17 mouse cellular contexts compared by ENCODE assay signal in genomic region chr17:79285030-79285601, GRCm38 (mm10).
A peak's percentile ranks its signal among the peaks of the same experiment; 100 is the strongest.
DNase-seq lines count a peak whose midpoint lies in the region; ATAC-seq lines count a peak whose summit lies in the region.
"Had no signal": no experiment of that assay in that cellular context is flagged by ENCODE, and none has a peak within 500 bp of the region (broad histone marks: within the 10 kb centered on the region; RNA-seq: fewer than 3 reads in every experiment).

No protein-coding gene starts in this region.

- H3K36me3 ChIP-seq in hindbrain, embryonic 11.5 days (ENCODE audit: control insufficient read depth, insufficient read depth, low read length) = no peaks in the 10 kb centered on the region
- no peaks in the 10 kb centered on the region for H3K36me3 ChIP-seq in hindbrain, embryonic 13.5 days
- no peaks in the 10 kb centered on the region for H3K36me3 ChIP-seq in midbrain, embryonic 14.5 days (ENCODE audit: control insufficient read depth, insufficient read depth, low read length)
- H3K36me3 ChIP-seq in midbrain, embryonic 15.5 days (replicated peaks) = no peaks in the 10 kb centered on the region
- H3K36me3 ChIP-seq: embryonic facial prominence, embryonic 13.5 days; forebrain, embryonic 10.5 days; hindbrain, embryonic 15.5 days; neural tube, embryonic 13.5 days had no signal

- no peak overlapping the region for H3K4me2 ChIP-seq in hindbrain, embryonic 11.5 days (replicated peaks; ENCODE audit: low read depth, low read length)
- H3K4me2 ChIP-seq in hindbrain, embryonic 13.5 days = no peak overlapping the region
- H3K4me2 ChIP-seq in midbrain, embryonic 14.5 days (ENCODE audit: low read length) = no peak overlapping the region
- no peak overlapping the region for H3K4me2 ChIP-seq in midbrain, embryonic 15.5 days
- H3K4me2 ChIP-seq: embryonic facial prominence, embryonic 13.5 days; hindbrain, embryonic 15.5 days; neural tube, embryonic 13.5 days had no signal

- 0 out of 2 replicates have a peak, but pooled peaks have one; percentile 22 for ATAC-seq in hindbrain, embryonic 11.5 days (ENCODE audit: low FRiP score)
- ATAC-seq in hindbrain, embryonic 13.5 days (ENCODE audit: low FRiP score) = no peak
- ATAC-seq in midbrain, embryonic 14.5 days (ENCODE audit: low FRiP score, low TSS enrichment) = no peak
- no peak for ATAC-seq in midbrain, embryonic 15.5 days (replicated peaks)
- ATAC-seq: Patski had no signal

- H3K4me3 ChIP-seq in hindbrain, embryonic 11.5 days (ENCODE audit: low read depth, low read length) = no peak overlapping the region
- no peak overlapping the region for H3K4me3 ChIP-seq in hindbrain, embryonic 13.5 days
- no peak overlapping the region for H3K4me3 ChIP-seq in midbrain, embryonic 14.5 days (replicated peaks; ENCODE audit: low read depth, low read length)
- H3K4me3 ChIP-seq in midbrain, embryonic 15.5 days = no peak overlapping the region
- H3K4me3 ChIP-seq: embryonic facial prominence, embryonic 13.5 days; forebrain, embryonic 10.5 days; hindbrain, embryonic 15.5 days; neural tube, embryonic 13.5 days had no signal

- no peaks in the 10 kb centered on the region for H3K27me3 ChIP-seq in hindbrain, embryonic 11.5 days (ENCODE audit: control insufficient read depth, insufficient read depth, low read length)
- H3K27me3 ChIP-seq in hindbrain, embryonic 13.5 days = no peaks in the 10 kb centered on the region
- H3K27me3 ChIP-seq in midbrain, embryonic 14.5 days (ENCODE audit: control insufficient read depth, insufficient read depth, low read length) = no peaks in the 10 kb centered on the region
- H3K27me3 ChIP-seq in midbrain, embryonic 15.5 days (replicated peaks) = no peaks in the 10 kb centered on the region
- H3K27me3 ChIP-seq: embryonic facial prominence, embryonic 13.5 days; hindbrain, embryonic 15.5 days; neural tube, embryonic 13.5 days; Patski had no signal

- peak; percentile 11 for DNase-seq in hindbrain, embryonic 11.5 days (ENCODE audit: low spot score)
- peak; percentile 15 for DNase-seq in midbrain, embryonic 14.5 days
- peak; percentile 64 for DNase-seq in 3T3-L1 (ENCODE audit: low read depth, low spot score)
- peak; percentile 12 for DNase-seq in NIH3T3 (ENCODE audit: low read depth)
- DNase-seq in cerebellum, postnatal 25 days = no peak
- DNase-seq: cerebellum, postnatal 10 days; kidney, adult 18-20 months; kidney, postnatal 14 days; lung, postnatal 36 days; thymus, adult 18-20 months had no signal

- H3K27ac ChIP-seq in hindbrain, embryonic 11.5 days (ENCODE audit: low read depth, low read length) = no peak overlapping the region
- H3K27ac ChIP-seq in hindbrain, embryonic 13.5 days = no peak overlapping the region
- H3K27ac ChIP-seq in midbrain, embryonic 14.5 days (replicated peaks; ENCODE audit: low read depth, low read length) = no peak overlapping the region
- no peak overlapping the region for H3K27ac ChIP-seq in midbrain, embryonic 15.5 days
- H3K27ac ChIP-seq: embryonic facial prominence, embryonic 13.5 days; forebrain, embryonic 10.5 days; hindbrain, embryonic 15.5 days; neural tube, embryonic 13.5 days had no signal

- WGBS in hindbrain, embryonic 11.5 days = 42% methylated on average over 6 of the region's 6 CpGs
- 35% methylated on average over 6 of the region's 6 CpGs for WGBS in hindbrain, embryonic 13.5 days
- 21% methylated on average over 6 of the region's 6 CpGs for WGBS in midbrain, embryonic 14.5 days
- 28% methylated on average over 6 of the region's 6 CpGs for WGBS in midbrain, embryonic 15.5 days

- H3K4me1 ChIP-seq in hindbrain, embryonic 11.5 days (replicated peaks; ENCODE audit: control insufficient read depth, insufficient read depth, low read length) = peaks cover 4% of the 10 kb centered on the region; the same call in 1 of the 2 replicates
- peaks cover 3% of the 10 kb centered on the region; the same call in 1 of the 2 replicates for H3K4me1 ChIP-seq in hindbrain, embryonic 13.5 days (replicated peaks)
- 0 out of 2 replicates have a peak, but pooled peaks cover 3% of the 10 kb centered on the region for H3K4me1 ChIP-seq in midbrain, embryonic 14.5 days (ENCODE audit: control insufficient read depth, insufficient read depth, low read length)
- H3K4me1 ChIP-seq in midbrain, embryonic 15.5 days = no peaks in the 10 kb centered on the region
- H3K4me1 ChIP-seq: hindbrain, embryonic 15.5 days; neural tube, embryonic 13.5 days had no signal

- H3K9me3 ChIP-seq in hindbrain, embryonic 11.5 days (ENCODE audit: control insufficient read depth, low read length) = no peaks in the 10 kb centered on the region
- H3K9me3 ChIP-seq in hindbrain, embryonic 13.5 days = no peaks in the 10 kb centered on the region
- no peaks in the 10 kb centered on the region for H3K9me3 ChIP-seq in midbrain, embryonic 14.5 days (ENCODE audit: control insufficient read depth, low read length)
- H3K9me3 ChIP-seq in midbrain, embryonic 15.5 days = no peaks in the 10 kb centered on the region
- H3K9me3 ChIP-seq: embryonic facial prominence, embryonic 13.5 days; forebrain, embryonic 10.5 days; hindbrain, embryonic 15.5 days; neural tube, embryonic 13.5 days had no signal

- no peak overlapping the region for H3K9ac ChIP-seq in hindbrain, embryonic 11.5 days (ENCODE audit: low read depth, low read length)
- H3K9ac ChIP-seq in hindbrain, embryonic 13.5 days = no peak overlapping the region
- H3K9ac ChIP-seq in midbrain, embryonic 14.5 days (replicated peaks; ENCODE audit: low read length) = no peak overlapping the region
- no peak overlapping the region for H3K9ac ChIP-seq in midbrain, embryonic 15.5 days
- H3K9ac ChIP-seq: embryonic facial prominence, embryonic 13.5 days; hindbrain, embryonic 15.5 days; neural tube, embryonic 13.5 days had no signal

Comparison
In these comparisons a context has a peak if more than half of its experiments do, and no peak if none do; other contexts are left out.
1. DNase-seq: peak in hindbrain, embryonic 11.5 days (single experiment), midbrain, embryonic 14.5 days (single experiment), 3T3-L1 (single experiment) and NIH3T3 (single experiment); none in cerebellum, postnatal 25 days (0 of 2).